Mouse (Mus musculus) MN1 (cell line): ENCODE measurements around the gene Sirpb1c.
"Not testable (repeated sequence)": the region's sequence is repeated elsewhere in the genome, so short reads cannot be mapped to it uniquely, and the experiment has no call there.

Experiments
- DNase-seq: peaks from one replicate; pipeline ENCODE4 v3.0.0-alpha.2; 2016; ENCODE audit warnings: low spot score

The Sirpb1c gene

GRCm38 (mm10) chr3:15848280-15848679, at the start of gene Sirpb1c:
TSS of gene Sirpb1c (minus strand) at chr3:15848528.
- not testable (repeated sequence) for DNase-seq

- no peak for DNase-seq
Measured at GRCm38 (mm10) chr3:15886380-15886779, 38.1 kb upstream of the Sirpb1c start.

GRCm38 (mm10) chr3:15855773-15856172, 7.4 kb upstream of the Sirpb1c start:
- DNase-seq, result not testable (repeated sequence)

- no peak for DNase-seq
Measured at GRCm38 (mm10) chr3:15849922-15850321, 1.6 kb upstream of the Sirpb1c start.

- DNase-seq, result no peak
Measured at GRCm38 (mm10) chr3:15847332-15848047, 838 bp downstream of the Sirpb1c start.

- DNase-seq, result not testable (repeated sequence)
Measured at GRCm38 (mm10) chr3:15773642-15774041, 74.7 kb downstream of the Sirpb1c start.
